Mouse (Mus musculus): Measurements from ENCODE around the gene Prr36.

DNA sequence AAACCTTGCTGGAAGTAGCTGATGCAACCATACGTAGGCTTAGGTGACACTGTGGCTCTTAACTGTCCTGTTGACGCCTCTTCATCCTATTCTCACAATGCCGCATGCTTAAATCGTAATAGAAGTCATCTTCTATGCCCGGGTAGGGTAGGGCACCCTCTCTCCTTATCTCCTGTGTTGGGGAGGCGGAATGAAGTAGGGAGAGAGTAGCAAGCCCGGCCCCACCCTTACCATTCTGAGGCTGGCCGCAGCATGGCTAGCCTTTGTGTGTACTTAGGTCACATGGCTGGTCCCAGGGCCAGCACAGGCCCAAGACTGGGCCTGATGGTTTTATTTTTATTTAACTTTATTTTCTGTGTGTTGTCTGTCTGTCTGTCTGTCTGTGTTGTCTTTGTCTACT is 30.0 kb upstream of the Prr36 start:
- no peak for TF ChIP-seq CTCF (IDR thresholded peaks at IDR 0.05; ENCODE audit: low read depth, low read length)
- TF ChIP-seq GATA1 (IDR thresholded peaks at IDR 0.05; ENCODE audit: borderline replicate concordance, low read length) = no peak
- no peak for TF ChIP-seq POLR2AphosphoS5 (IDR thresholded peaks at IDR 0.05; ENCODE audit: insufficient replicate concordance, low read depth, low read length)

Measured in G1E (cell line).